Mouse (Mus musculus) cerebellum, adult 2 months (tissue): ENCODE measurements around the gene Scml4. TPM values are rescaled to one million over a fixed set of nuclear protein-coding genes. Genes with fewer than 3 reads are reported as not detected.

ENCODE experiments used
- DNase-seq, 2 experiments: peaks; one replicate each; pipeline ENCODE4 v3.0.0; 2021
- H3K27ac ChIP-seq: fragments of 200-500 bp; 2 replicates; pipeline ENCODE4 v1.5.1; 2012; ENCODE audit warnings: low read length, control low read depth, inconsistent platforms; ENCODE audit not compliant: insufficient read depth
- H3K27me3 ChIP-seq: fragments of 200-500 bp; 2 replicates; pipeline ENCODE4 v1.6.1; 2012; ENCODE audit warnings: inconsistent platforms, mild to moderate bottlenecking, low read length, moderate library complexity; ENCODE audit not compliant: control insufficient read depth, insufficient read depth
- H3K4me1 ChIP-seq: fragments of 200-500 bp; 2 replicates; pipeline ENCODE4 v1.6.1; 2011; ENCODE audit warnings: low read length; ENCODE audit not compliant: control insufficient read depth, insufficient read depth
- H3K4me3 ChIP-seq: fragments of 200-500 bp; replicated peaks from 2 replicates; pipeline ENCODE3; 2011; ENCODE audit warnings: mild to moderate bottlenecking, low read depth, low read length, control low read depth; ENCODE audit not compliant: insufficient read depth
- CTCF ChIP-seq: fragments of 200-500 bp; IDR thresholded peaks from 2 replicates; pipeline ENCODE4 v1.5.1; 2011; ENCODE audit warnings: low read depth, mild to moderate bottlenecking, control low read depth, low read length, moderate library complexity, borderline replicate concordance; ENCODE audit not compliant: insufficient read depth
- POLR2A ChIP-seq: fragments of 200-500 bp; IDR thresholded peaks from 2 replicates; pipeline ENCODE4 v1.6.1; 2011; ENCODE audit warnings: low read length, control low read depth, borderline replicate concordance; ENCODE audit not compliant: insufficient read depth
- WGBS: fragments of 180-500 bp; shearing (Covaris S2); methylation state at CpG from one replicate; pipeline ENCODE4 v1.1.7; 2018; 5-methylcytosine and 5-hydroxymethylcytosine counted together
- polyA plus RNA-seq: library from polyadenylated mRNA; depleted of rRNA; stranded (reverse); fragments of >200 nt; gene quantifications from 2 replicates; pipeline ENCODE4 v1.2.3, GENCODE M21; 2012

The Scml4 gene
- polyA plus RNA-seq, 1 experiment = 0.82 TPM

- WGBS = 87% methylated on average over 3 of the region's 3 CpGs
Measured at GRCm38 (mm10) chr10:42896621-42897020, 36.5 kb downstream of the Scml4 start.

DNA sequence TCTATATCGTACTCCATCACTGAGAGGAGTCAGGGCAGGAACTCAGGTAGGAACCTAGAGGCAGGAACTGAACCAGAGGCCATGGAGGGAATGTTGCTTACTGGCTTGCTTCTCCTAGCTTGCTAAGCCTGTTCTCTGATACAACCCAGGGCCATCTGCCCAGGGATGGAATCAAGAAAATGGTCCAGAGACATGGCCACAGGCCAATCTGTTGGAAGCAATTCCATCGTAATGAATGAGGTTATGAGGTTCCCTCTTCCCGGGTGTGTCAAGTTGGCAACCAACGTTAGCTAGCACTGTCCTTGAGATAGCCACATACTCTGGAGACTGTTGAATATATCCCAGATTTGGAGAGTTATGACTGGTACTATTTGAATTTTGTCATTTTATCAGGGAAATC is 37.0 kb downstream of the Scml4 start:
- no peak for DNase-seq
- TF ChIP-seq CTCF (no peak), POLR2A (no peak)
- Histone ChIP-seq H3K4me3 (no peak overlapping the region), H3K4me1 (peaks cover 4% of the 10 kb centered on the region; the same call in 1 of the 2 replicates), H3K27ac (no peak overlapping the region), H3K27me3 (no peaks in the 10 kb centered on the region)
- WGBS = 20% methylated on average over 4 of the region's 4 CpGs

More at GRCm38 (mm10) chr10:42896621-42897020, 36.5 kb downstream of the Scml4 start:
- no peak for DNase-seq
- Histone ChIP-seq H3K4me3 (no peak overlapping the region), H3K27ac (no peak overlapping the region), H3K27me3 (no peaks in the 10 kb centered on the region), H3K4me1 (peaks cover 4% of the 10 kb centered on the region; the same call in 1 of the 2 replicates)
- TF ChIP-seq CTCF = no peak
- no peak for TF ChIP-seq POLR2A

DNA sequence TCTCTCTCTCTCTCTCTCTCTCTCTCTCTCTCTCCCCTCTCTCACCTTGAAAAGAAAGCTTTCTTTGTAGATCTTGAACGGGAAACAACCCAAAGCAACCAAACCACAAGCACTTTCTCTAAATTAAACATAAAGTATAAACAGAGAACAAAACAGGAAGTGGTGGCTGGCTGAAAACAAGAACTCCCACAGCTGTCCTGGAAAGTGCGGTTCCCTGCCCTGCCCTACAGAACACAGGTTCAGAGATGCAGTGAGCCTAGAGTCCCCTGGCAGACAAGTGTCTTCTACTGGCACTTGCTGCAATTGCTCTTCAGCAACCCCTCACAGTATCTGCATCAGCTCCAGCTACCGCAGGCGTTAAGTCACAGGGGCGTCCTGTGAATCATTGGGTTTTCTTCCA is 37.5 kb downstream of the Scml4 start:
- 86% methylated on average over 5 of the region's 5 CpGs for WGBS
- DNase-seq = no peak
- TF ChIP-seq POLR2A = no peak
- no peak for TF ChIP-seq CTCF
- peaks cover 4% of the 10 kb centered on the region; the same call in 1 of the 2 replicates for H3K4me1 ChIP-seq
- H3K4me3 ChIP-seq = no peak overlapping the region
- no peaks in the 10 kb centered on the region for H3K27me3 ChIP-seq
- no peak overlapping the region for H3K27ac ChIP-seq

GRCm38 (mm10) chr10:42901361-42901760 is 41.2 kb downstream of the Scml4 start:
- TF ChIP-seq CTCF (no peak), POLR2A (no peak)
- DNase-seq = no peak
- WGBS = 61% methylated on average over 4 of the region's 4 CpGs
- no peak overlapping the region for H3K4me3 ChIP-seq
- H3K27ac ChIP-seq = no peak overlapping the region
- H3K27me3 ChIP-seq = no peaks in the 10 kb centered on the region
- H3K4me1 ChIP-seq = no peaks in the 10 kb centered on the region

DNA sequence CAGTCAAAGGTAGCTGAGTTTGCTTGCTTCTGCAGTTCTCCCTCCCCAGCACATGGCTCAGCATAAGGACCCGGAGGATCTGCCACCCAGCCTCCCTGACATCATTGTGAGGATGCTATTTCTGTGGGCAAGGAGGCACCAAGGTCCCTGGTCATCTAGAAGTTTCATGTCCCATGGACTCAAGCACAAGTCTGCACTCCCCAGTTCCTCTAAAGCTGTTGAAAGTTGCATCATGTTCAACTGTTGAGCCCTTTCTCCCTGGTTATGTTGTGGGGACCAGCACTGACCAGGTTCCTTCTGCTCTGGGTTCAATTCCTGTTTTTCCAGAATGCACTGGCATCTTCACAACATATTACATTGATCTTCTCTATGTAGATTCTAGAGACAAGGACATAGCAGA is 42.9 kb downstream of the Scml4 start:
- H3K4me3 ChIP-seq = no peak overlapping the region
- no peaks in the 10 kb centered on the region for H3K27me3 ChIP-seq
- WGBS = 93% methylated on average over 1 of the region's 1 CpGs
- H3K27ac ChIP-seq = no peak overlapping the region
- no peak for DNase-seq
- TF ChIP-seq CTCF = no peak
- no peak for TF ChIP-seq POLR2A
- no peaks in the 10 kb centered on the region for H3K4me1 ChIP-seq

DNA sequence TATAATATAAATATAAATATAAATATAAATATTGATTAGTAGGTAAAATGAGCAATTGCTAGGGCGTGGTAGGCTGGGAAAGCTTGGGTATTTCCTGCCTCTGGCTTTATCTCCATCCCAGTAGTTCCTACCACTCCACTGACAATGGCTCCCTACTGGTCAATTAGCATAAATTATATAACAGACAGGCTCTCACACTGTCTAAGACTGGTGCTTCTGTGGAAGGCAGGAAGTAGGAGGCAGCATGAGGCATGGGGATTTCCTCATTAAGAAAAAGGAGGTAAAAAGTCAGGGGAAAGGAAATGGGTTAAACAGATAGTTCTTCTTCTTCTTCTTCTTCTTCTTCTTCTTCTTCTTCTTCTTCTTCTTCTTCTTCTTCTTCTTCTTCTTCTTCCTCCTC is 48.4 kb downstream of the Scml4 start:
- no peak for TF ChIP-seq CTCF
- TF ChIP-seq POLR2A = no peak
- WGBS = 51% methylated on average over 1 of the region's 1 CpGs

DNA sequence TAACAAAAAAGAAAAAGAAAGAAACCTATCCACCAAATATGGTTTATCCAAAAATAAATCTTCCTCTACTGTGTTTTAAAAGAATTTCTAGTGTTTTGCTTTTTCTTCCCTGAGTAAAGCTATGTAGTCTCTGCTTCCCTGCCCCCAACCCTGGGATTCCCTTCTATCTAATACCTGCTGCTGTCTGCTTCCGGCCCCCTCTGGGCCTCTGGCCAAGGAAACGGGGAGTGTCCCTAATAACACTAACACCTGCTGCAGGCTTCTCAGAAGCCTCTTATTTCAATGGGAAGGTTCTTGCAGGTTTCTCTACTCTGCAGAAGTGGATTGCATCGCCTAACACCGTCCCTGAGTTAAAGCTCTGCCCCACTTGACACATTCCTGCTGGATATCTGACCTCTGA is 50.4 kb downstream of the Scml4 start:
- TF ChIP-seq CTCF = no peak
- TF ChIP-seq POLR2A = no peak

More for the DNA sequence above, 48.4 kb downstream of the Scml4 start:
- Histone ChIP-seq H3K27ac (no peak overlapping the region), H3K4me1 (no peaks in the 10 kb centered on the region), H3K4me3 (no peak overlapping the region), H3K27me3 (no peaks in the 10 kb centered on the region)
- no peak for DNase-seq

DNA sequence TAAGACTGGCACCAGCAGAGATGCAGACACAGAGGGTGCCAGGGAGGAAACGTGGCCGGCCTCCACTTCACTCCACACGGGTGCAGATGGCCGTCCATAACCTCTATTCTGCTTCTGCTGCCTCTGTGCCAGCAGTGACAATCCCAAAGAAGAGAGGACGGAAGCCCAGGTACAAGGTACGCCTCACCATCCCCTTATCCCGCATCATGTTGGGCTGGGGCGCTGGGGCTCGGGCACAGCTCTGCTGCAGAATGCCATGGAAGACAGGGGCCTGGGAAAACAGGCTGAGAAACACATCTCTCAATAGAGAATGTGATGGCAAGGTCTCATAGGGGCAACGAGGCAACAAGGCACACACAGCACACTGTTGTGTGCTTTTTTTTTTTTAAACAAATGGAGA is 51.9 kb downstream of the Scml4 start:
- no peak for TF ChIP-seq POLR2A
- TF ChIP-seq CTCF = no peak

More for the DNA sequence above, 50.4 kb downstream of the Scml4 start:
- WGBS = 51% methylated on average over 4 of the region's 4 CpGs
- Histone ChIP-seq H3K4me3 (no peak overlapping the region), H3K4me1 (no peaks in the 10 kb centered on the region), H3K27me3 (no peaks in the 10 kb centered on the region), H3K27ac (no peak overlapping the region)
- DNase-seq = no peak

GRCm38 (mm10) chr10:42913196-42913595 is 53.0 kb downstream of the Scml4 start:
- TF ChIP-seq CTCF = no peak
- no peak for TF ChIP-seq POLR2A
- H3K4me3 ChIP-seq = no peak overlapping the region
- no peaks in the 10 kb centered on the region for H3K27me3 ChIP-seq
- no peak overlapping the region for H3K27ac ChIP-seq
- DNase-seq = no peak
- 57% methylated on average over 4 of the region's 4 CpGs for WGBS
- H3K4me1 ChIP-seq = no peaks in the 10 kb centered on the region

More for the DNA sequence above, 51.9 kb downstream of the Scml4 start:
- Histone ChIP-seq H3K4me1 (no peaks in the 10 kb centered on the region), H3K27ac (no peak overlapping the region), H3K4me3 (no peak overlapping the region), H3K27me3 (no peaks in the 10 kb centered on the region)
- DNase-seq = no peak
- 50% methylated on average over 10 of the region's 10 CpGs for WGBS
